Mouse (Mus musculus): Measurements from ENCODE around the gene Olfml2b. TPM values are rescaled to one million over a fixed set of nuclear protein-coding genes. Genes with fewer than 3 reads are reported as not detected.

Olfml2b gene
- polyA plus RNA-seq, 1 experiment from 2014 or later, result 4.5 TPM

- H3K9me3 ChIP-seq (ENCODE audit: control insufficient read depth, low read length), result no peaks in the 10 kb centered on the region
- no peak for DNase-seq (ENCODE audit: low spot score)
- H3K4me2 ChIP-seq (replicated peaks; ENCODE audit: low read depth, low read length), result no peak overlapping the region
- no peak overlapping the region for H3K4me3 ChIP-seq (ENCODE audit: low read depth, low read length)
- H3K27ac ChIP-seq (ENCODE audit: low read depth, low read length), result no peak overlapping the region
- ATAC-seq (ENCODE audit: low FRiP score), result no peak
- H3K36me3 ChIP-seq (ENCODE audit: control insufficient read depth, insufficient read depth, low read length), result no peaks in the 10 kb centered on the region
- no peaks in the 10 kb centered on the region for H3K27me3 ChIP-seq (ENCODE audit: control insufficient read depth, insufficient read depth, low read length)
- no peak overlapping the region for H3K9ac ChIP-seq (ENCODE audit: low read depth, low read length)
- H3K4me1 ChIP-seq (replicated peaks; ENCODE audit: control insufficient read depth, insufficient read depth, low read length), result no peaks in the 10 kb centered on the region; the same call in 1 of the 2 replicates
- 79% methylated on average over 11 of the region's 11 CpGs for WGBS
These were observed 12.3 kb downstream of the Olfml2b start for GRCm38 (mm10) chr1:170656518-170657227.

- no peak overlapping the region for H3K27ac ChIP-seq (ENCODE audit: low read depth, low read length)
- no peaks in the 10 kb centered on the region for H3K27me3 ChIP-seq (ENCODE audit: control insufficient read depth, insufficient read depth, low read length)
- DNase-seq (ENCODE audit: low spot score) (peak; percentile 19), ATAC-seq (ENCODE audit: low FRiP score) (no peak)
- H3K4me2 ChIP-seq (replicated peaks; ENCODE audit: low read depth, low read length), result no peak overlapping the region
- H3K4me1 ChIP-seq (replicated peaks; ENCODE audit: control insufficient read depth, insufficient read depth, low read length), result no peaks in the 10 kb centered on the region; the same call in 1 of the 2 replicates
- H3K9me3 ChIP-seq (ENCODE audit: control insufficient read depth, low read length), result no peaks in the 10 kb centered on the region
- no peak overlapping the region for H3K4me3 ChIP-seq (ENCODE audit: low read depth, low read length)
- WGBS, result 45% methylated on average over 2 of the region's 2 CpGs
- no peaks in the 10 kb centered on the region for H3K36me3 ChIP-seq (ENCODE audit: control insufficient read depth, insufficient read depth, low read length)
- H3K9ac ChIP-seq (ENCODE audit: low read depth, low read length), result no peak overlapping the region
These were observed 12.8 kb downstream of the Olfml2b start for GRCm38 (mm10) chr1:170657228-170657521.

- no peaks in the 10 kb centered on the region for H3K9me3 ChIP-seq (ENCODE audit: control insufficient read depth, low read length)
- no peak overlapping the region for H3K9ac ChIP-seq (ENCODE audit: low read depth, low read length)
- WGBS, result 53% methylated on average over 13 of the region's 13 CpGs
- no peak overlapping the region for H3K27ac ChIP-seq (ENCODE audit: low read depth, low read length)
- H3K4me1 ChIP-seq (replicated peaks; ENCODE audit: control insufficient read depth, insufficient read depth, low read length), result no peaks in the 10 kb centered on the region; the same call in 1 of the 2 replicates
- no peak overlapping the region for H3K4me2 ChIP-seq (replicated peaks; ENCODE audit: low read depth, low read length)
- ATAC-seq (ENCODE audit: low FRiP score), result peak; percentile 28; the same call in 1 of the 2 replicates
- peak; percentile 47 for DNase-seq (ENCODE audit: low spot score)
- H3K27me3 ChIP-seq (ENCODE audit: control insufficient read depth, insufficient read depth, low read length), result no peaks in the 10 kb centered on the region
- H3K4me3 ChIP-seq (ENCODE audit: low read depth, low read length), result no peak overlapping the region
- H3K36me3 ChIP-seq (ENCODE audit: control insufficient read depth, insufficient read depth, low read length), result no peaks in the 10 kb centered on the region
These were observed 13.4 kb downstream of the Olfml2b start for GRCm38 (mm10) chr1:170657643-170658314.

GRCm38 (mm10) chr1:170659260-170659659 lies 14.9 kb downstream of the Olfml2b start:
- 92% methylated on average over 13 of the region's 13 CpGs for WGBS
- Histone ChIP-seq H3K4me3 (ENCODE audit: low read depth, low read length) (no peak overlapping the region), H3K27me3 (ENCODE audit: control insufficient read depth, insufficient read depth, low read length) (no peaks in the 10 kb centered on the region), H3K36me3 (ENCODE audit: control insufficient read depth, insufficient read depth, low read length) (no peaks in the 10 kb centered on the region), H3K4me1 (replicated peaks; ENCODE audit: control insufficient read depth, insufficient read depth, low read length) (no peaks in the 10 kb centered on the region; the same call in 1 of the 2 replicates), H3K9ac (ENCODE audit: low read depth, low read length) (no peak overlapping the region), H3K4me2 (replicated peaks; ENCODE audit: low read depth, low read length) (no peak overlapping the region), H3K9me3 (ENCODE audit: control insufficient read depth, low read length) (no peaks in the 10 kb centered on the region), H3K27ac (ENCODE audit: low read depth, low read length) (no peak overlapping the region)
- no peak for DNase-seq (ENCODE audit: low spot score)
- ATAC-seq (ENCODE audit: low FRiP score), result no peak

DNA sequence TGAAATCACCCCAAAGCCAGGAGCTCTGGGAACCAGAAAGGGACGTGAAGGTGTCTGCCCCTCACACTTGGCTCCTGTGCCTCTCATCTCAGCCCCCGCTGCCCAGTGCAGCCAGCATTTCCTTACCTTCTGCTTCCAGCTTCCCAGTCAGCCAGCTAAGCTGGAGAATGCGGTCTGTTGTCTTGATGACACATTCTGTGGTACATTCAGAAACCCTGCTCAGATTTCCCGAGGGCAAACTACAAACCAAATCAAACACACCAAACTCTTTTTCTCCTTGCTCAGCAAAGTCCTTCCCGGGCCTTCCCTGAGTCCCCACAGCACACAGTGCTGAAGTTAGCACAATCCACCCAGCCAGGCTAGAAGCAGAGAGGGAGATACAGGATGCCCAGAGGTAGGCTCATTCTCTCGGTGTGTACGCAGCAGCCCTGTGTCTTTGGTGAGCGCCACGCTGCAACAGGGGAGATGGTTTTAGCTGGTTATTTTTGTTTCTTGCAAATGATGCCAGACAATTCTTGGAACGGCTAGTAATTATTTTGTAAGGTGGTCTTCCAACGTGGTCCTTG lies 20.4 kb downstream of the Olfml2b start:
- Histone ChIP-seq H3K27ac (ENCODE audit: low read depth, low read length) (no peak overlapping the region), H3K4me2 (replicated peaks; ENCODE audit: low read depth, low read length) (no peak overlapping the region), H3K27me3 (ENCODE audit: control insufficient read depth, insufficient read depth, low read length) (no peaks in the 10 kb centered on the region), H3K4me3 (ENCODE audit: low read depth, low read length) (no peak overlapping the region), H3K9me3 (ENCODE audit: control insufficient read depth, low read length) (no peaks in the 10 kb centered on the region), H3K9ac (ENCODE audit: low read depth, low read length) (no peak overlapping the region), H3K36me3 (ENCODE audit: control insufficient read depth, insufficient read depth, low read length) (no peaks in the 10 kb centered on the region), H3K4me1 (replicated peaks; ENCODE audit: control insufficient read depth, insufficient read depth, low read length) (no peaks in the 10 kb centered on the region)
- ATAC-seq (ENCODE audit: low FRiP score) (no peak), DNase-seq (ENCODE audit: low spot score) (no peak)
- 86% methylated on average over 11 of the region's 11 CpGs for WGBS

DNA sequence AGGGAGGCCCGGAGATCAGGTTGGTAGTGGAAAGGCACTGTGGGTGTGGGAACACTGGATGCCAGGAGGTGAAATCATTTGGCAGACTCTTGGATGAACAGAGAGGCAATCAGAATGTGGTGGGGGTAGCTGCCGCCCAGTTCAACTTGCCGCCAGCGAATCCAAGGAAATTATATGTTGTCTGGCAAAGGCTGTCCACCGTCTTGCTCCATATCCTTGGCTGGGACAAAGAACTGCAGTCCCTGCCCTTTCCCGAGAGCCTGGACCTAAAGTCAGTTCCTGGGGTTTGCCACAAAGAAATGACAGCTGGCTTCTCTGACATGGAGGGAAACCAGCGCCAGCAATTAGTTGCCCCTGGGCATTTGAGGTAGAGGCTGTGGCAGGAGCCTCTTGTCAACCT lies 20.9 kb downstream of the Olfml2b start:
- Histone ChIP-seq H3K27ac (ENCODE audit: low read depth, low read length) (no peak overlapping the region), H3K27me3 (ENCODE audit: control insufficient read depth, insufficient read depth, low read length) (no peaks in the 10 kb centered on the region), H3K4me2 (replicated peaks; ENCODE audit: low read depth, low read length) (no peak overlapping the region), H3K4me3 (ENCODE audit: low read depth, low read length) (no peak overlapping the region), H3K9me3 (ENCODE audit: control insufficient read depth, low read length) (no peaks in the 10 kb centered on the region), H3K9ac (ENCODE audit: low read depth, low read length) (no peak overlapping the region), H3K36me3 (ENCODE audit: control insufficient read depth, insufficient read depth, low read length) (no peaks in the 10 kb centered on the region), H3K4me1 (replicated peaks; ENCODE audit: control insufficient read depth, insufficient read depth, low read length) (no peaks in the 10 kb centered on the region)
- no peak for DNase-seq (ENCODE audit: low spot score)
- ATAC-seq (ENCODE audit: low FRiP score), result no peak
- WGBS, result 85% methylated on average over 7 of the region's 7 CpGs

- DNase-seq (ENCODE audit: low spot score), result no peak
- WGBS, result 66% methylated on average over 9 of the region's 9 CpGs
- no peak overlapping the region for H3K27ac ChIP-seq (ENCODE audit: low read depth, low read length)
- no peak for ATAC-seq (ENCODE audit: low FRiP score)
- no peaks in the 10 kb centered on the region for H3K4me1 ChIP-seq (replicated peaks; ENCODE audit: control insufficient read depth, insufficient read depth, low read length)
- H3K36me3 ChIP-seq (ENCODE audit: control insufficient read depth, insufficient read depth, low read length), result no peaks in the 10 kb centered on the region
- H3K4me2 ChIP-seq (replicated peaks; ENCODE audit: low read depth, low read length), result no peak overlapping the region
- H3K27me3 ChIP-seq (ENCODE audit: control insufficient read depth, insufficient read depth, low read length), result no peaks in the 10 kb centered on the region
- no peak overlapping the region for H3K4me3 ChIP-seq (ENCODE audit: low read depth, low read length)
- H3K9me3 ChIP-seq (ENCODE audit: control insufficient read depth, low read length), result no peaks in the 10 kb centered on the region
- H3K9ac ChIP-seq (ENCODE audit: low read depth, low read length), result no peak overlapping the region
These were observed 29.9 kb downstream of the Olfml2b start for GRCm38 (mm10) chr1:170674184-170674775.

DNA sequence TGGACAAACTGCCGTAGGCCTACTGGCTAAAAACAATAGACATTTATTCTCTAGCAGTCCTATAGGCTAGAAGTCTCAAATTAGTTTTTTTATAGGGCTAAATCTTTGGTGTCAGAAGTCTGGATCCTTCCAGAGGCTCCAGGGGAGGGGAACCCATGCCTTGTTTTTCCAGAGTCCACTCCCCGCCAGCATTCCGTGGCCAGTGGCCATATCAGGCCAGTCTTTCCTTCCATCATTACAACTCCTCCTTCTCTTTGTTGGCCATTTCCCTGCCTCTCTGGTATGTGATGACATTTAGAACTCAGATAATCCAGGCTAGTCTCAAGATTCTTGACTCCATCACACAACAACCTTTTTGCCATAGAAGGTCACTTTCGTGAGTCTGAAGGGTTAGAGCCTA lies 33.3 kb downstream of the Olfml2b start:
- Histone ChIP-seq H3K27me3 (ENCODE audit: control insufficient read depth, insufficient read depth, low read length) (no peaks in the 10 kb centered on the region), H3K4me1 (replicated peaks; ENCODE audit: control insufficient read depth, insufficient read depth, low read length) (no peaks in the 10 kb centered on the region), H3K36me3 (ENCODE audit: control insufficient read depth, insufficient read depth, low read length) (no peaks in the 10 kb centered on the region), H3K4me2 (replicated peaks; ENCODE audit: low read depth, low read length) (no peak overlapping the region), H3K9ac (ENCODE audit: low read depth, low read length) (no peak overlapping the region), H3K4me3 (ENCODE audit: low read depth, low read length) (no peak overlapping the region), H3K27ac (ENCODE audit: low read depth, low read length) (no peak overlapping the region), H3K9me3 (ENCODE audit: control insufficient read depth, low read length) (no peaks in the 10 kb centered on the region)
- DNase-seq (ENCODE audit: low spot score), result no peak
- no peak for ATAC-seq (ENCODE audit: low FRiP score)
- 95% methylated on average over 4 of the region's 4 CpGs for WGBS
